Mouse (Mus musculus): ENCODE data around the gene Btbd2. TPM values are rescaled to one million over a fixed set of nuclear protein-coding genes. Genes with fewer than 3 reads are reported as not detected.

Btbd2 gene
- polyA plus RNA-seq, 1 experiment, result 49.5 TPM

DNA sequence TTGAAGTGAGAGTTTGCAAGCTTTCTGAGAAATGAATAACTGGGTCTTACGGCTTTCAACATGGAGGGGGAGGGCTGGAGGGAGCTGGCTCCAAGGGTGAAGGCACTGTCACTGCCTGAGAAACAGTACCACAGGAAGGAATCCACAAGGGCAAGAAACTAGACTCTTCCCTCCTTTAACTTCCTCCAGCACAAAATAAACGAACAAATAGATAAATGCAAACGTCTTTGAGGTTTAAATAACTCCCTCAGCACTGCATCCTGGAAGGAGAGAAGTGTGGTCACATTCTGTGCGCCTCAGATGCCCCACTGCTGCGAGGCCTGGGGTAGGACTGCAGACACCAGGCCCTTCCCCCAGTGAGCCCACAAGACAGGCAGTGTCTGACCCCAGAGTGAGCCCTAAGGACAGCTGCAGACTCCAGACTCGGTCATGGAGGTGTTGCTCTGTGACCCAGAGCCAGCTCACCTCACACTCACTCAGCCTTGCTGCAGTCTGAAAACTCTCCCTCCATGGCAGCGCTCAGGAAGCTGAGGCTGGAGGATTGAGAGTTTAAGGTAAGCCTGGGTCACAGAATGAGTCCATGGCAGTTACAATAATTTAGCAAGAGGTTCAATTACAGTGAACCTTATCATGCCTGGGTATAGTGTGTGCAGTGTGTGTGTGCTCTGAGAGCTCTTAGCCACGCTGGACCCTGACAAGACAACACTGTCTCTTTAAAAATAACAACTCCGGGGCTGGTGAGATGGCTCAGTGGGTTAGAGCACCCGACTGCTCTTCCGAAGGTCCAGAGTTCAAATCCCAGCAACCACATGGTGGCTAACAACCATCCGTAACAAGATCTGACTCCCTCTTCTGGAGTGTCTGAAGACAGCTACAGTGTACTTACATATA, 39.9 kb upstream of the Btbd2 start:
- Histone ChIP-seq H3K4me3 (ENCODE audit: extremely low read depth, insufficient read depth, insufficient read length) (peak overlapping the region; percentile 5; the same call in 1 of the 2 replicates), H3K4me1 (ENCODE audit: control insufficient read depth, insufficient read depth, insufficient read length) (peaks cover 63% of the 10 kb centered on the region; the same call in 1 of the 2 replicates), H3K36me3 (ENCODE audit: control insufficient read depth, insufficient read depth, low read length) (peaks cover 4% of the 10 kb centered on the region; the same call in 1 of the 2 replicates), H3K27ac (ENCODE audit: insufficient read depth, low read length) (peak overlapping the region; percentile 99), H3K27me3 (ENCODE audit: control insufficient read depth, insufficient read depth, low read length) (no peaks in the 10 kb centered on the region)
- TF ChIP-seq POLR2A (IDR thresholded peaks at IDR 0.05; ENCODE audit: low read depth, low read length) (no peak), CTCF (IDR thresholded peaks at IDR 0.05; ENCODE audit: extremely low read depth, insufficient read depth, insufficient read length, insufficient replicate concordance) (no peak)
- no peak for DNase-seq (ENCODE audit: low read depth in 1 of 2, low spot score in 2 of 2)
- 26% methylated on average over 12 of the region's 12 CpGs for WGBS

DNA sequence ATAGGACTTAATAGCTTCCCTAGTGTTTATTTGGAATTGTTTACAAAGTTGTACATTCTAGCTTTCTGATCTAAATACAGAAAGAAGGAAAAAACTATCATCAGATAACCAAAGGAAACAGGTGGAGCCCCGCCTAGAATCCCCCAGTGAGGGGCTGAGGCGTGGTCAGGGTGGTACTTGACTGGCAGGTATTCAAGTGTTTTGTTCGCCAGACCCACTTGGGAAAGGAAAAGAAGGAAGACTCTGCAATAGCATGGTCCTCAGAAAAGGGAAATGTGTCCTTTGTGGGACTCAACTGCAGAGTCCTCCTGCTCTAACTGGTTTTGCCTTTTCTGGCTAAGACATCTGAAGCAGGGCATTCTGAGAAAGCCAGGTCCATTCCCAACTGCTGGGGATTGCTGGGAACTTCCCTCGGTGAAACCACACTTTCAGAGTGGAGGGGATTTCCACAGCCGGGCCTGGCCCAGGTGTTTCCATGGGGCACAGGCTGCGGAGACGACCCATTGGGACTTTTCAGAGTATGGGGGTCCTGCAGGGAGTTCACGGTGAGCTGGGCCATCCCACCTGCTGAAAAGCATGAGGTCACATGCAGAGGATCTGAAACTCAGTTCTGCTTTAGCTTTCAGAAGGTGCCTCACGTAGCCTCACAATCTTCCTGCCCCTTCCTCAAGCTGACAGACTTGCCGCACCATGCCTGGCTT, 39.1 kb upstream of the Btbd2 start:
- DNase-seq (ENCODE audit: low read depth in 1 of 2, low spot score in 2 of 2), result peak in 1 of 2 experiments; percentile 57
- H3K4me1 ChIP-seq (ENCODE audit: control insufficient read depth, insufficient read depth, insufficient read length), result peaks cover 71% of the 10 kb centered on the region; the same call in 1 of the 2 replicates
- peak overlapping the region; percentile 5; the same call in 1 of the 2 replicates for H3K4me3 ChIP-seq (ENCODE audit: extremely low read depth, insufficient read depth, insufficient read length)

GRCm38 (mm10) chr10:80695186-80695585, 38.3 kb upstream of the Btbd2 start:
- 3% methylated on average over 2 of the region's 2 CpGs for WGBS
- Histone ChIP-seq H3K27me3 (ENCODE audit: control insufficient read depth, insufficient read depth, low read length) (no peaks in the 10 kb centered on the region), H3K4me3 (ENCODE audit: extremely low read depth, insufficient read depth, insufficient read length) (peak overlapping the region; percentile 19; the same call in 1 of the 2 replicates), H3K27ac (ENCODE audit: insufficient read depth, low read length) (peak overlapping the region; percentile 99), H3K36me3 (ENCODE audit: control insufficient read depth, insufficient read depth, low read length) (peaks cover 14% of the 10 kb centered on the region), H3K4me1 (ENCODE audit: control insufficient read depth, insufficient read depth, insufficient read length) (peaks cover 71% of the 10 kb centered on the region; the same call in 1 of the 2 replicates)
- TF ChIP-seq CTCF (IDR thresholded peaks at IDR 0.05; ENCODE audit: extremely low read depth, insufficient read depth, insufficient read length, insufficient replicate concordance) (no peak), POLR2A (IDR thresholded peaks at IDR 0.05; ENCODE audit: low read depth, low read length) (peak; percentile 52; the same call in 1 of the 2 replicates)
- DNase-seq (ENCODE audit: low read depth in 1 of 2, low spot score in 2 of 2), result peak; percentile 90 to 93

More for the DNA sequence above, 39.1 kb upstream of the Btbd2 start:
- WGBS, result 5% methylated on average over 10 of the region's 10 CpGs
- Histone ChIP-seq H3K27me3 (ENCODE audit: control insufficient read depth, insufficient read depth, low read length) (no peaks in the 10 kb centered on the region), H3K36me3 (ENCODE audit: control insufficient read depth, insufficient read depth, low read length) (peaks cover 7% of the 10 kb centered on the region; the same call in 1 of the 2 replicates), H3K27ac (ENCODE audit: insufficient read depth, low read length) (peak overlapping the region; percentile 99)
- TF ChIP-seq POLR2A (IDR thresholded peaks at IDR 0.05; ENCODE audit: low read depth, low read length) (no peak; the same call in 1 of the 2 replicates), CTCF (IDR thresholded peaks at IDR 0.05; ENCODE audit: extremely low read depth, insufficient read depth, insufficient read length, insufficient replicate concordance) (no peak)

DNA sequence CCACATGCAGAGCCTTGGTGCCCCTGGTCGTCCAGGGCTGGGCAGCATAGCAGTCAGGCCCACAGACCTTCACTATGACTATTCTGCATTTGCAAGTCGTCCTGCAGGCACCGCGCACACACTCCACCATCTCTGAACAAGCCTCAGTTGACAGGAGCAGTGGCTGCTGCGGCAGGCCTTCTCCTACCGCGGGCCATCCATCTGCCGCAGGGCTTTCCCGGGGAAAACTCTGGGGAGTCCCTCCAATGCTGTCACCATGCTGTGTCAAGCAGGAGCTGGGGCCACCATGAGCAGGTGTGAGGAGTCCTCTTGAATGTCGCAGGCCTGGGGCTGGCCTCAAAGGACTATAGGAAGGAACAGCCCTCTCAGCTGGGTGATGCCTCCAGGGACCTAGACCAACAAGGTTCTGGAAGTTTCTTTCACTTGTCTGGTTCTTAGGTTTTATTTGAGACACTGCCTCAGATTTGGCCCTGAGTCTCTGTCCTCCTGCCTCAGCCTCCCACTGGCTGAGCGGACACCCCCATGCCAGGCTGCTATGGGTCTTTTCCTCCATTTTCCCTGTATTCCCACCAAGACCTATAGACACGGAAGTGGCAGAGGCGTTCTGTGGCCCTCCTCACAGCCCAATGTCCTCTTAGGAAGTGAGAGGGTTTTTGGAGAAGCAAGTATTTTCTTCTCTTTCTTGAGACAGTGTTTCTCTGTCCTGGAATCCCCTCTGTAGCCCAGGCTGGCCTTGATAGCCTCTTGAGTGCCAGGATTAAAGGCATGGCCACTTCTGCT, 37.5 kb upstream of the Btbd2 start:
- Histone ChIP-seq H3K36me3 (ENCODE audit: control insufficient read depth, insufficient read depth, low read length) (peaks cover 22% of the 10 kb centered on the region), H3K27me3 (ENCODE audit: control insufficient read depth, insufficient read depth, low read length) (no peaks in the 10 kb centered on the region), H3K27ac (ENCODE audit: insufficient read depth, low read length) (peak overlapping the region; percentile 99), H3K4me1 (ENCODE audit: control insufficient read depth, insufficient read depth, insufficient read length) (peaks cover 66% of the 10 kb centered on the region; the same call in 1 of the 2 replicates), H3K4me3 (ENCODE audit: extremely low read depth, insufficient read depth, insufficient read length) (no peak overlapping the region)
- DNase-seq (ENCODE audit: low read depth in 1 of 2, low spot score in 2 of 2), result no peak
- TF ChIP-seq CTCF (IDR thresholded peaks at IDR 0.05; ENCODE audit: extremely low read depth, insufficient read depth, insufficient read length, insufficient replicate concordance) (no peak), POLR2A (IDR thresholded peaks at IDR 0.05; ENCODE audit: low read depth, low read length) (no peak)
- WGBS, result 56% methylated on average over 13 of the region's 13 CpGs

- WGBS, result 61% methylated on average over 12 of the region's 12 CpGs
- Histone ChIP-seq H3K36me3 (ENCODE audit: control insufficient read depth, insufficient read depth, low read length) (peaks cover 24% of the 10 kb centered on the region), H3K4me3 (ENCODE audit: extremely low read depth, insufficient read depth, insufficient read length) (no peak overlapping the region), H3K4me1 (ENCODE audit: control insufficient read depth, insufficient read depth, insufficient read length) (peaks cover 60% of the 10 kb centered on the region; the same call in 1 of the 2 replicates), H3K27ac (ENCODE audit: insufficient read depth, low read length) (peak overlapping the region; percentile 99), H3K27me3 (ENCODE audit: control insufficient read depth, insufficient read depth, low read length) (no peaks in the 10 kb centered on the region)
- no peak for TF ChIP-seq POLR2A (IDR thresholded peaks at IDR 0.05; ENCODE audit: low read depth, low read length)
- TF ChIP-seq CTCF (IDR thresholded peaks at IDR 0.05; ENCODE audit: extremely low read depth, insufficient read depth, insufficient read length, insufficient replicate concordance), result no peak
- DNase-seq (ENCODE audit: low read depth in 1 of 2, low spot score in 2 of 2), result no peak
Observed at GRCm38 (mm10) chr10:80693401-80694045, 36.7 kb upstream of the Btbd2 start.
